Mouse (Mus musculus) ES-E14 (cell line): Measurements from ENCODE around the gene Pced1a.

ENCODE experiments used
- CHD2 ChIP-seq: IDR thresholded peaks from 2 replicates; pipeline ENCODE4 v1.6.1; 2014; ENCODE audit warnings: mild to moderate bottlenecking, low read depth, low read length, inconsistent platforms
- HCFC1 ChIP-seq: IDR thresholded peaks from 2 replicates; pipeline ENCODE4 v1.6.1; 2012; ENCODE audit warnings: low read length, inconsistent platforms, borderline replicate concordance; ENCODE audit not compliant: insufficient read depth
- MAFK ChIP-seq: IDR thresholded peaks from 2 replicates; pipeline ENCODE4 v1.6.1; 2014; ENCODE audit warnings: mild to moderate bottlenecking, low read depth, low read length, inconsistent platforms; ENCODE audit not compliant: insufficient read depth
- ZC3H11A ChIP-seq: IDR thresholded peaks from 2 replicates; pipeline ENCODE4 v1.6.1; 2012; ENCODE audit warnings: low read depth, mild to moderate bottlenecking, inconsistent platforms, low read length, borderline replicate concordance
- ZNF384 ChIP-seq: IDR thresholded peaks from 2 replicates; pipeline ENCODE4 v1.6.1; 2012; ENCODE audit warnings: low read depth, low read length, inconsistent platforms

DNA sequence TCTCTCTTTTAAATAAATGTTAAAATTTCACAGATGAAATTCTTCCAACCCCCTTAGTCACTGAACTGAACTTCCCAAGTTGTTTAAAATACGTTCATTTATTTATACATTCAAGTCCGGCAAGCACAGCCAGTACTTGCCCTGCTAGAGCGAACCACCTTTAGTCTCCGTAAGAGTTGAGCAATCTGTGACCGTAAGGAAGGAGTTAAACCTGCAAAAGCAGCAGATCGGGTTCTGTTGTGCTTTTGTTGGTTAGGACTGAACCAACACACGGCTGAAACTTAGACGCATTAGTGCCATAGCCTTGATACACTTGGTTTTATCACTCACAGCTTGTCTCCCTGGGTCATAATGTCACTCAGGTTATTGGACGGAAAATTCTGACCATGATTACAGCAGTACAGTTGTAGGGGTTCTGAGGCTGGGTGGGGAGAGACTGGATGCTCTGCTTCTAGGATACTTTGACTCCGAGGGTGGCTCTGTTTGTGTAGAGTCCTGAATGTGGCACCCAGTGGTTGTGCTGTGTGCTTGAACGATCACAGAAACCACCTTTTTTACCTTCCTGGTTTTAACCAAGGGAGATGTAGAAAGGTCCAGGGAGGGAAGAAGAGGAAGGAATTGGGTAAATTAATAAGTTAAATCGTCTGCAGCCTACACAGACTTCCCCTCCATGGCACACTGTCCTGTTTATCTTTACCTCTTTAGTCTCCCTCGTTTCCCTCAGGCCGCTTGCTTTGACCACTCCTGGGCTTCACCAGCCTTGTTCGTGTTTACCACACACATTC lies 37.0 kb upstream of the Pced1a start:
- TF ChIP-seq MAFK = no peak
- TF ChIP-seq ZC3H11A = no peak
- no peak for TF ChIP-seq ZNF384
- TF ChIP-seq HCFC1 = no peak
- no peak for TF ChIP-seq CHD2
